8 mouse cellular contexts compared by ENCODE assay signal in genomic region chr6:92787376-92787712, GRCm38 (mm10). TPM values are rescaled to one million over a fixed set of nuclear protein-coding genes. Genes with fewer than 3 reads are reported as not detected.
DNase-seq lines count a peak whose midpoint lies in the region; ATAC-seq and TF ChIP-seq lines count a peak whose summit lies in the region.

No protein-coding gene starts in this region.

- H3K27ac ChIP-seq in forebrain, embryonic 13.5 days, result no peak overlapping the region
- H3K27ac ChIP-seq in heart, embryonic 16.5 days (ENCODE audit: low read length), result no peak overlapping the region
- H3K27ac ChIP-seq in liver, embryonic 12.5 days, result no peak overlapping the region
- H3K27ac ChIP-seq in neural tube, embryonic 14.5 days (ENCODE audit: low read depth, low read length), result no peak overlapping the region
- no peak overlapping the region for H3K27ac ChIP-seq in thymus, adult 2 months (ENCODE audit: control insufficient read depth, insufficient read depth, low read length)

- H3K9ac ChIP-seq in forebrain, embryonic 13.5 days, result peak overlapping the region; percentile 54; the same call in 1 of the 2 replicates
- H3K9ac ChIP-seq in heart, embryonic 16.5 days (ENCODE audit: low read length), result no peak overlapping the region; the same call in 1 of the 2 replicates
- no peak overlapping the region for H3K9ac ChIP-seq in liver, embryonic 12.5 days
- H3K9ac ChIP-seq in neural tube, embryonic 14.5 days (replicated peaks; ENCODE audit: low read depth, low read length), result no peak overlapping the region; the same call in 1 of the 2 replicates

- ATAC-seq in forebrain, embryonic 13.5 days, result peak; percentile 91
- peak; percentile 72 for ATAC-seq in heart, embryonic 16.5 days (replicated peaks; ENCODE audit: extremely low read depth, insufficient read depth, low FRiP score)
- ATAC-seq in liver, embryonic 12.5 days, result no peak
- peak; percentile 73 for ATAC-seq in neural tube, embryonic 14.5 days (ENCODE audit: low read depth)

- peak; percentile 54 for TF ChIP-seq CTCF in E14TG2a.4 (conservative IDR thresholded peaks at IDR 0.05; ENCODE audit: low read length)
- TF ChIP-seq CTCF in thymus, adult 2 months (IDR thresholded peaks at IDR 0.05; ENCODE audit: borderline replicate concordance, control insufficient read depth, extremely low read depth, insufficient read depth, low read length, poor library complexity), result peak; percentile 51; the same call in 1 of the 2 replicates

- H3K36me3 ChIP-seq in E14TG2a.4 (ENCODE audit: insufficient read depth, low read length), result no peaks in the 10 kb centered on the region
- no peaks in the 10 kb centered on the region for H3K36me3 ChIP-seq in forebrain, embryonic 13.5 days (ENCODE audit: poor library complexity, severe bottlenecking)
- H3K36me3 ChIP-seq in heart, embryonic 16.5 days (ENCODE audit: control insufficient read depth, insufficient read depth), result 0 out of 2 replicates have a peak, but pooled peaks cover 2% of the 10 kb centered on the region
- H3K36me3 ChIP-seq in liver, embryonic 12.5 days, result no peaks in the 10 kb centered on the region
- no peaks in the 10 kb centered on the region for H3K36me3 ChIP-seq in neural tube, embryonic 14.5 days (ENCODE audit: control insufficient read depth, insufficient read depth, low read length)
- H3K36me3 ChIP-seq in thymus, adult 2 months (ENCODE audit: control insufficient read depth, insufficient read depth, low read length), result no peaks in the 10 kb centered on the region

- under 1% methylated on average over 11 of the region's 12 CpGs for WGBS in forebrain, embryonic 13.5 days
- 1% methylated on average over 11 of the region's 12 CpGs for WGBS in heart, embryonic 16.5 days
- 3% methylated on average over 9 of the region's 12 CpGs for WGBS in liver, embryonic 12.5 days (ENCODE audit: insufficient replicate concordance)
- WGBS in neural tube, embryonic 14.5 days, result 2% methylated on average over 11 of the region's 12 CpGs
- 5% methylated on average over 12 of the region's 12 CpGs for WGBS in thymus, adult 2 months

- TF ChIP-seq POLR2A in thymus, adult 2 months (IDR thresholded peaks at IDR 0.05; ENCODE audit: control insufficient read depth, extremely low read depth, insufficient read depth, low read length, poor library complexity), result no peak

- no peak overlapping the region for H3K4me3 ChIP-seq in E14TG2a.4 (replicated peaks; ENCODE audit: low read length)
- H3K4me3 ChIP-seq in forebrain, embryonic 13.5 days, result peak overlapping the region; percentile 35
- H3K4me3 ChIP-seq in heart, embryonic 16.5 days (ENCODE audit: low read length), result peak overlapping the region; percentile 29
- no peak overlapping the region for H3K4me3 ChIP-seq in liver, embryonic 12.5 days
- peak overlapping the region; percentile 26; the same call in 1 of the 2 replicates for H3K4me3 ChIP-seq in neural tube, embryonic 14.5 days (ENCODE audit: low read depth, low read length)
- no peak overlapping the region for H3K4me3 ChIP-seq in thymus, adult 2 months (ENCODE audit: control insufficient read depth, insufficient read depth, low read length)

- H3K9me3 ChIP-seq in E14TG2a.4 (ENCODE audit: low read length), result no peaks in the 10 kb centered on the region
- H3K9me3 ChIP-seq in forebrain, embryonic 13.5 days (replicated peaks), result no peaks in the 10 kb centered on the region
- no peaks in the 10 kb centered on the region for H3K9me3 ChIP-seq in heart, embryonic 16.5 days (replicated peaks; ENCODE audit: control insufficient read depth, low read length)
- no peaks in the 10 kb centered on the region for H3K9me3 ChIP-seq in liver, embryonic 12.5 days (replicated peaks)
- no peaks in the 10 kb centered on the region for H3K9me3 ChIP-seq in neural tube, embryonic 14.5 days (ENCODE audit: control insufficient read depth, low read length)

- H3K4me1 ChIP-seq in E14TG2a.4 (replicated peaks; ENCODE audit: low read depth, low read length), result peaks cover 23% of the 10 kb centered on the region
- peaks cover 10% of the 10 kb centered on the region for H3K4me1 ChIP-seq in forebrain, embryonic 13.5 days
- H3K4me1 ChIP-seq in heart, embryonic 16.5 days (ENCODE audit: control insufficient read depth, insufficient read depth, low read length), result peaks cover 3% of the 10 kb centered on the region; the same call in 1 of the 2 replicates
- no peaks in the 10 kb centered on the region for H3K4me1 ChIP-seq in liver, embryonic 12.5 days
- no peaks in the 10 kb centered on the region for H3K4me1 ChIP-seq in neural tube, embryonic 14.5 days (ENCODE audit: control insufficient read depth, insufficient read depth, low read length)
- H3K4me1 ChIP-seq in thymus, adult 2 months (replicated peaks; ENCODE audit: control insufficient read depth, insufficient read depth, low read length), result no peaks in the 10 kb centered on the region

- peak overlapping the region; percentile 71 for H3K4me2 ChIP-seq in forebrain, embryonic 13.5 days
- H3K4me2 ChIP-seq in heart, embryonic 16.5 days (ENCODE audit: low read depth, low read length), result peak overlapping the region; percentile 58
- H3K4me2 ChIP-seq in liver, embryonic 12.5 days, result peak overlapping the region; percentile 36; the same call in 1 of the 2 replicates
- peak overlapping the region; percentile 60 for H3K4me2 ChIP-seq in neural tube, embryonic 14.5 days (ENCODE audit: low read depth, low read length)

- DNase-seq in c-Kit-positive CD71-negative TER-119-negative erythroid progenitor cells, embryonic 14.5 days (ENCODE audit: low read depth), result peak; percentile 35
- DNase-seq in kidney, postnatal 25 days, result peak; percentile 94 to 97
- DNase-seq in thymus, adult 2 months, result peak; percentile 63

- peaks cover 10% of the 10 kb centered on the region for H3K27me3 ChIP-seq in E14TG2a.4 (ENCODE audit: insufficient read depth, low read length)
- H3K27me3 ChIP-seq in forebrain, embryonic 13.5 days, result peaks cover 11% of the 10 kb centered on the region; the same call in 1 of the 2 replicates
- no peaks in the 10 kb centered on the region for H3K27me3 ChIP-seq in heart, embryonic 16.5 days (ENCODE audit: control insufficient read depth, insufficient read depth, low read length)
- H3K27me3 ChIP-seq in liver, embryonic 12.5 days (replicated peaks), result peaks cover 23% of the 10 kb centered on the region
- H3K27me3 ChIP-seq in neural tube, embryonic 14.5 days (ENCODE audit: control insufficient read depth, insufficient read depth, low read length), result peaks cover 3% of the 10 kb centered on the region
- H3K27me3 ChIP-seq in thymus, adult 2 months (ENCODE audit: control insufficient read depth, insufficient read depth, low read length), result no peaks in the 10 kb centered on the region

RNA-seq across cellular contexts. Expression of gene A730049H05Rik, which starts 28.9 kb away (rescaled TPM):
- polyA plus RNA-seq in forebrain, embryonic 13.5 days (2015; fragmentation: Nextera tagmentation; extraction: Ambion mirVana), result 0.25 and 0.42 TPM in 2 replicates
- polyA plus RNA-seq in heart, embryonic 16.5 days (2015; fragmentation: Nextera tagmentation; extraction: Ambion mirVana), result 2.3 and 2.5 TPM in 2 replicates
- polyA plus RNA-seq in liver, embryonic 12.5 days (2016; fragmentation: Nextera tagmentation; extraction: Ambion mirVana), result 0.07 and 0.08 TPM in 2 replicates
- 0.50 and 0.76 TPM in 2 replicates for polyA plus RNA-seq in neural tube, embryonic 14.5 days (2014; fragmentation: Nextera tagmentation; extraction: Ambion mirVana)
- 0.07 TPM in 1 of 2 replicates, not detected in the other for polyA plus RNA-seq in thymus, adult 2 months (2012; rRNA removed)

Comparison
In these comparisons a context has a peak if more than half of its experiments do, and no peak if none do; other contexts are left out.
1. H3K4me3 ChIP-seq: peak in forebrain, embryonic 13.5 days (single experiment), heart, embryonic 16.5 days (single experiment) and neural tube, embryonic 14.5 days (single experiment); none in E14TG2a.4 (single experiment), liver, embryonic 12.5 days (single experiment) and thymus, adult 2 months (single experiment).
2. DNase-seq: peak in every context shown above with its lines; median percentile 96 in kidney, postnatal 25 days; 63 in thymus, adult 2 months; 35 in c-Kit-positive CD71-negative TER-119-negative erythroid progenitor cells, embryonic 14.5 days.
3. Peak in every context shown above with its lines, with median percentiles within 50 percentile points of each other: H3K4me2 ChIP-seq.